Mouse (Mus musculus) lung, postnatal 0 days (tissue): ENCODE measurements at regions not wholly inside any gene's neighbourhood (a gene's known extent, or its start where the extent isn't known, plus 50 kb on each side); places are given as distances from the start of the nearest gene placed in this dataset.

Experiments used
- CTCF ChIP-seq: IDR thresholded peaks from 2 replicates; pipeline ENCODE4 v1.5.1; 2016; ENCODE audit warnings: antibody characterized with exemption, mild to moderate bottlenecking
- EP300 ChIP-seq: IDR thresholded peaks from 2 replicates; pipeline ENCODE4 v1.6.1; 2016; ENCODE audit warnings: antibody characterized with exemption, mild to moderate bottlenecking, control low read depth

- TF ChIP-seq CTCF (no peak), EP300 (no peak)
Observed at GRCm38 (mm10) chr1:189141694-189142093, 134.1 kb upstream of the Kctd3 start.
